Comparison of ENCODE assay signal across 15 mouse cellular contexts in the genomic region with DNA sequence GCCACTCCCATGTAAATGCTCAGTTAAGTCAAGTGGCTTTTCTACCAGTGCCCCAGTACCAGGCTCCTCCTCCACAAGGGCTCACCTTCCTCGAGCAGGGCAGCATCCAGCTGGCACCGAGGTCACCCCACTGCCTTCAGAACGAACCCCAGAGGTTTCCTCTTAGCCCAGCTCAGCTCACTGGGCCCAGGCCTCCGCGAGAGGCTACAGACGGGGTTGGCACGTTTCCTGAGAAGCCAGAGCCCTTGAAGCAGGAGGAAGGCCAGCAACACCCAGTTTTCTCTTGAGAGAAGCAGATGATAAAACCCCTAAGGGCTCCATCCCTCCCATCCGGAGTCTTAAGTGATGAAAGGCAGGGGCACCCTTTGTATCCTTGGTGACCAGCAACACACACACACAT. TPM values are rescaled to one million over a fixed set of nuclear protein-coding genes. Genes with fewer than 3 reads are reported as not detected.
DNase-seq lines count a peak whose midpoint lies in the region; ATAC-seq and TF ChIP-seq lines count a peak whose summit lies in the region.
"Had no signal": no experiment of that assay in that cellular context is flagged by ENCODE, and none has a peak within 500 bp of the region (broad histone marks: within the 10 kb centered on the region; RNA-seq: fewer than 3 reads in every experiment).

No protein-coding gene starts in this region.

- H3K27me3 ChIP-seq in heart, embryonic 10.5 days (ENCODE audit: insufficient read depth, poor library complexity, severe bottlenecking) = no peaks in the 10 kb centered on the region
- no peaks in the 10 kb centered on the region for H3K27me3 ChIP-seq in kidney, embryonic 16.5 days (ENCODE audit: insufficient read depth, low read length)
- H3K27me3 ChIP-seq in kidney, adult 2 months (replicated peaks; ENCODE audit: control insufficient read depth, insufficient read depth, low read length) = no peaks in the 10 kb centered on the region
- no peaks in the 10 kb centered on the region for H3K27me3 ChIP-seq in neural tube, embryonic 13.5 days
- H3K27me3 ChIP-seq in stomach, embryonic 15.5 days (replicated peaks) = no peaks in the 10 kb centered on the region
- H3K27me3 ChIP-seq: midbrain, embryonic 12.5 days had no signal

- ATAC-seq in kidney, embryonic 16.5 days (ENCODE audit: low FRiP score, low TSS enrichment) = no peak
- no peak for ATAC-seq in neural tube, embryonic 13.5 days (ENCODE audit: low read depth)
- no peak for ATAC-seq in stomach, embryonic 15.5 days (ENCODE audit: insufficient read depth, low FRiP score, low read depth)
- ATAC-seq: CD4-positive, CD25-positive, alpha-beta regulatory T cell, adult 4 months; hindbrain, postnatal 0 days had no signal

- H3K4me3 ChIP-seq in heart, embryonic 10.5 days = no peak overlapping the region
- no peak overlapping the region for H3K4me3 ChIP-seq in kidney, embryonic 16.5 days (ENCODE audit: low read length)
- no peak overlapping the region for H3K4me3 ChIP-seq in kidney, adult 2 months (ENCODE audit: insufficient read depth, low read depth, low read length)
- no peak overlapping the region for H3K4me3 ChIP-seq in neural tube, embryonic 13.5 days
- H3K4me3 ChIP-seq in stomach, embryonic 15.5 days (replicated peaks) = no peak overlapping the region
- H3K4me3 ChIP-seq: midbrain, embryonic 12.5 days had no signal

- no peak for TF ChIP-seq POLR2A in kidney, adult 2 months (IDR thresholded peaks at IDR 0.05; ENCODE audit: low read depth, low read length)

- H3K4me1 ChIP-seq in heart, embryonic 10.5 days = peaks cover 58% of the 10 kb centered on the region
- H3K4me1 ChIP-seq in kidney, embryonic 16.5 days (ENCODE audit: insufficient read depth, low read length) = peaks cover 32% of the 10 kb centered on the region
- peaks cover 8% of the 10 kb centered on the region; the same call in 1 of the 2 replicates for H3K4me1 ChIP-seq in kidney, adult 2 months (ENCODE audit: control insufficient read depth, insufficient read depth, low read length)
- H3K4me1 ChIP-seq in neural tube, embryonic 13.5 days (replicated peaks) = peaks cover 11% of the 10 kb centered on the region
- peaks cover 23% of the 10 kb centered on the region for H3K4me1 ChIP-seq in stomach, embryonic 15.5 days
- H3K4me1 ChIP-seq: midbrain, embryonic 12.5 days had no signal

- peak overlapping the region; percentile 64 for H3K27ac ChIP-seq in heart, embryonic 10.5 days
- peak overlapping the region; percentile 80 for H3K27ac ChIP-seq in kidney, embryonic 16.5 days (ENCODE audit: low read length)
- no peak overlapping the region for H3K27ac ChIP-seq in kidney, adult 2 months (ENCODE audit: insufficient read depth, low read depth, low read length)
- H3K27ac ChIP-seq in neural tube, embryonic 13.5 days (replicated peaks) = peak overlapping the region; percentile 61
- H3K27ac ChIP-seq in stomach, embryonic 15.5 days = 0 out of 2 replicates have a peak overlapping the region, but pooled peaks have one; percentile 35
- H3K27ac ChIP-seq: hindbrain, postnatal 0 days; liver, embryonic 14.5 days; midbrain, embryonic 12.5 days had no signal

- no peak overlapping the region for H3K9ac ChIP-seq in kidney, embryonic 16.5 days (replicated peaks; ENCODE audit: low read length)
- H3K9ac ChIP-seq in neural tube, embryonic 13.5 days = no peak overlapping the region
- no peak overlapping the region for H3K9ac ChIP-seq in stomach, embryonic 15.5 days
- H3K9ac ChIP-seq: liver, embryonic 14.5 days; midbrain, embryonic 12.5 days had no signal

- H3K4me2 ChIP-seq in kidney, embryonic 16.5 days (replicated peaks; ENCODE audit: low read depth, low read length) = no peak overlapping the region
- H3K4me2 ChIP-seq in neural tube, embryonic 13.5 days = no peak overlapping the region
- H3K4me2 ChIP-seq in stomach, embryonic 15.5 days = no peak overlapping the region
- H3K4me2 ChIP-seq: midbrain, embryonic 12.5 days had no signal

- DNase-seq in heart, embryonic 10.5 days (ENCODE audit: low spot score) = no peak
- DNase-seq in heart, postnatal 36 days = no peak
- no peak for DNase-seq in kidney, adult 2 months
- DNase-seq in neural tube, embryonic 10.5 days (ENCODE audit: extremely low spot score, low spot score) = no peak
- DNase-seq in layer of hippocampus, adult 8-10 months (ENCODE audit: low spot score in 2 of 2) = no peak
- DNase-seq: cerebellum, postnatal 14 days; gastrocnemius, postnatal 10 days; spleen, adult 18-20 months had no signal

- 59% methylated on average over 8 of the region's 8 CpGs for WGBS in heart, embryonic 10.5 days
- 64% methylated on average over 8 of the region's 8 CpGs for WGBS in kidney, embryonic 16.5 days
- 54% methylated on average over 8 of the region's 8 CpGs for WGBS in kidney, adult 2 months
- WGBS in neural tube, embryonic 13.5 days = 81% methylated on average over 8 of the region's 8 CpGs
- WGBS in stomach, embryonic 15.5 days = 64% methylated on average over 8 of the region's 8 CpGs

- H3K36me3 ChIP-seq in heart, embryonic 10.5 days = peaks cover 40% of the 10 kb centered on the region
- H3K36me3 ChIP-seq in kidney, embryonic 16.5 days (ENCODE audit: insufficient read depth, low read length) = peaks cover 18% of the 10 kb centered on the region
- H3K36me3 ChIP-seq in kidney, adult 2 months (ENCODE audit: control insufficient read depth, insufficient read depth, low read length) = no peaks in the 10 kb centered on the region
- H3K36me3 ChIP-seq in neural tube, embryonic 13.5 days = peaks cover 56% of the 10 kb centered on the region
- H3K36me3 ChIP-seq in stomach, embryonic 15.5 days = peaks cover 15% of the 10 kb centered on the region; the same call in 1 of the 2 replicates

- H3K9me3 ChIP-seq in heart, embryonic 10.5 days = no peaks in the 10 kb centered on the region
- no peaks in the 10 kb centered on the region for H3K9me3 ChIP-seq in kidney, embryonic 16.5 days (ENCODE audit: low read length)
- no peaks in the 10 kb centered on the region for H3K9me3 ChIP-seq in neural tube, embryonic 13.5 days
- no peaks in the 10 kb centered on the region for H3K9me3 ChIP-seq in stomach, embryonic 15.5 days
- H3K9me3 ChIP-seq: midbrain, embryonic 12.5 days had no signal

- intact Hi-C loops in heart, postnatal 36 days (cut with DNase I) = no loop called here

- no peak for TF ChIP-seq CTCF in kidney, adult 2 months (conservative IDR thresholded peaks at IDR 0.05; ENCODE audit: insufficient read depth, insufficient read length, low read depth, low read length)

RNA-seq across cellular contexts. Expression of gene Mpzl1, which starts 43.6 kb away (rescaled TPM):
- 138 and 170 TPM in 2 replicates for polyA plus RNA-seq in heart, embryonic 10.5 days (2016; fragmentation: Nextera tagmentation; extraction: Ambion mirVana)
- total RNA-seq in heart, postnatal 36 days (2021) = 10 to 100 TPM; 14.4 to 21.4 TPM
- 221 and 236 TPM in 2 replicates for polyA plus RNA-seq in kidney, embryonic 16.5 days (2015; fragmentation: Nextera tagmentation; extraction: Ambion mirVana)
- polyA plus RNA-seq in kidney, adult 2 months (2012; rRNA removed) = 38.6 and 42.0 TPM in 2 replicates
- polyA plus RNA-seq in neural tube, embryonic 13.5 days (2015; fragmentation: Nextera tagmentation; extraction: Ambion mirVana) = 157 and 159 TPM in 2 replicates
- 159 and 164 TPM in 2 replicates for polyA plus RNA-seq in stomach, embryonic 15.5 days (2015; fragmentation: Nextera tagmentation; extraction: Ambion mirVana)
- total RNA-seq in layer of hippocampus, adult 8-10 months (2022) = 10 to 100 TPM; 25.9 to 38.3 (median 31.6) TPM
